Mouse (Mus musculus) erythroblast, adult 5-6 weeks (primary cell): ENCODE data around the gene Rfesd. TPM values are rescaled to one million over a fixed set of nuclear protein-coding genes. Genes with fewer than 3 reads are reported as not detected.

ENCODE experiments used
- ATAC-seq: replicated peaks from 2 replicates; pipeline ENCODE4 v1.8.0; 2016; ENCODE audit warnings: moderate number of reproducible peaks, mild to moderate bottlenecking, moderate TSS enrichment, inconsistent platforms; ENCODE audit not compliant: poor library complexity, low FRiP score, severe bottlenecking
- total RNA-seq, 2 experiments: library from RNA; stranded (forward) in 1 of 2; stranded (reverse) in 1 of 2; fragments of 150-400 nt in 1 of 2; fragments of 200-764, 138-1000 nt in 1 of 2; gene quantifications; 2 replicates each; pipeline versions ENCODE4 v1.2.3 to v1.2.4; 2015 to 2017; ENCODE audit warnings: low replicate concordance in 2 of 2

Gene Rfesd
- total RNA-seq (2015; ENCODE audit: low replicate concordance) (10.9 and 38.2 TPM in 2 replicates), total RNA-seq (2017; ENCODE audit: low replicate concordance) (17.5 and 29.4 TPM in 2 replicates)

DNA sequence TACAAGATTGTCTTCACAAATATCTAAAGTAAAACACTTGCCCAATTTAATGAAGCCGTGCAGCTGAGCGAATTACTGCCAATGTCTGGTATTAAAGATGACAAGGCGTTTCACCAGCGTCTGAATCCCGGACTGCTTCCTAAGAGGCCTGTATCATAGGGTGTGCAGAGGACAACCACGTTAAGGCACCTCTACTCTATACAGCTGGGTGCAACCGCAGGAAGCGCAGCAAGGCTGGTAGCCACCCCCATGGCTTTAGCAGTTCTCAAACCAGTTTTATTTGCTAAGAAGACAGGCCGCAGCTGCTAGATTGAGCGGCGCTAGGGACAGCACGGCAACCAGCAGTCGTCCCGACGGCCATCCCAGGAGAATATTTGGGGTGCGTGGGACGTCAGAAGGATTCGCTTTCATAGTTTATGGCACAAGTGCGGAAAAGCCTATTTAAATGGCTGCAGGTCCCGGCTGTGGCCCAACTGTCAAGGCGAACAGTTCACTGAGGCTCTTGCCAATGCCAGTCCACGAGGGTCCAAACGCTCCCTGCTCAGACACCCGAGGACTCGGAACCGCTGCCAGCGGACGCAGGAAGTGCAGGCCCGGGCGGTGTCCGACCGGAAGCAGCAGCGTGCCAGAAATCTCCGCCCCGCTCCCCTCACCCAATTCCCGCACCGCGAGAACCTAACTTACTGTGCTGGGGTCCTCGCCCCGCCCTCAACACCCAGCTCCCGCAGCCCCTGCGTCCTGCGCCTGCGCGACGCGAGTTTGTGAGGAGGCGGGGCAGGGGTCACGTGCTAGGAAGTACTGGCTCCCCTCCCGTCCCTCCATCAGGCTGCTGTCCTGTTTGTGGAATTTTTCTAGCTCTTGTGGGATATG is at the start of gene Rfesd:
Rfesd (minus strand) TSS at position 746 of the 870 bp plus-strand sequence.
- peak; percentile 93 for ATAC-seq

DNA sequence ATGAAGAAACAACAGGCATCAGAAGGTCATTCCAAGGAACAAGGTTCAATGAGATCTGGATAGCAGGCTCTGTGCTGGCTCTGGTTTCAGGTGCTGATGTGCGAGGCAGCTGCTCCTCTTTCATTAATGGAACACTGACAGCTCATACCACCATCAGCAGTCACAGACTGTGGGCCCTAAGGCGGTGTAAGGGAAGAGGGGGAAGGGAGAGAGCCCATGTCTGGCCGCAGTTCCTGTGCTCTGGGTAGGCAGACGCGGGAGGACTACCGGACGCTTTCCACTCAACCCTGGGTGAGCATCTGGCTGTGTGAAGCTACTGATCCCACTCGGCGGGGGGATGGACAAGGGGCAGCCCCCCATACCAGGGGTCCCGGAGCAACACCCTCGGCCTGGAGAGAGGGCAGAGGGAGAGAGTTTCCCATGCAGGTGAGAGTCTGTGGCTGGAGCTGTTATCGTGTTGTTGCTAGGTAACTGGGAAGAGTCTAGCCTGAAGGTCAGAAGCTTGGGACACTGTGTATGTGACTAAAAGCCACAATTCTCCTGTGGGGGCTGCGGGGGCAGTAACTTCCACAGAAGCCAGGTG is 45.9 kb upstream of the Rfesd start:
- ATAC-seq = no peak

DNA sequence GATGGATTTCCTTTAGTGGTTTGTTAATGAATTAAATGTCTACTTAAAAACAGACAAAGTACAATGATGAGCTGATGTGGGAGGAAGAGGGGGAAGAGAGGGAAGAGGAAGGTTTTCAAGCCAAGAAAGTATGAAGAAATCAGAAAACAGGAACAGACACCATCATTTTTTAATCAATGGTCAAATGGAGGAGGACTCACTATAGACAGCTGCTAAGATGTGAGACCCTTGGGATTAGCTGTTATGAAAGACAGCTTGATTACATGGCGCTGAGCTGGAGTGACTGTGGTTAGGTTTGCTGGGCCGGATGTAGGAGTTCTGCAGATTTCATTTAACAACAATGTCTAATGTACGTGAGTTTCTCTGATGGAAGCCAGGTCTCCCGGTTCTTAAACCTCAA is 45.0 kb upstream of the Rfesd start:
- ATAC-seq = no peak

DNA sequence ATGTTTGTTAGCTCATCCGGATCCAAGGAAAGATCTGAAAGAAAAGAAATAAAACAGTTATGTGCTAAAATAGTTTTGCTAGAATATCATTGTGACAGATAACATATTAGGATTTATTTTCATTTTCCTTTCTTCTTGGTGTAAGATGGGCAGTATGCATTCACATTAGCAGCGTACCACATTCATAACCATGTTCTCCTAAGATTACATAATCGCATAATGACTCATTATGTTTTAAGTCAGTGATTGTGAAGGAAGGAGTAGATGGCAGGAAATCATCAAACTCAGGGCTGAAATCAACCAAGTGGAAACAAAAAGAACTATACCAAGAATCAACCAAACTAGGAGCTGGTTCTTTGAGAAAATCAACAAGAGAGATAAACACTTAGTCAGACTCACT is 44.0 kb upstream of the Rfesd start:
- ATAC-seq = no peak

DNA sequence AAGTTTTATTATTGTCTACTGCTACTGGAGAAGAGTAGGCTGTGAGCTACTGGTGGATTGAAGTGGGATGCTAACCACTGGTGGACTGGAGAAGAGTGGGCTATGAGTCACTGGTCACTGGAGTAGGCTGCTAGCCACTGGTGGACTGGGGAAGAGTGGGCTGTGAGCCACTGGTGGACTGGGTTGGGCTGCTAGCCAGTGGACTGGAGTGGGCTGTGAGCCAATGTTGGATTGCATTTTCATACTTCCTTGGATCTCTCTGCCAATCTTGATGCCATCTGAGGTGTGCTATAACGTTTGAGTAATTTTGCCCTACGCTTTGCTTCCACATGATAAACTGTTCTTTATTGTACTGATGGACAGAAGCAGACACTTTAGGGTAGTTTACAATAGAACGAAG is 43.6 kb upstream of the Rfesd start:
- ATAC-seq = no peak

DNA sequence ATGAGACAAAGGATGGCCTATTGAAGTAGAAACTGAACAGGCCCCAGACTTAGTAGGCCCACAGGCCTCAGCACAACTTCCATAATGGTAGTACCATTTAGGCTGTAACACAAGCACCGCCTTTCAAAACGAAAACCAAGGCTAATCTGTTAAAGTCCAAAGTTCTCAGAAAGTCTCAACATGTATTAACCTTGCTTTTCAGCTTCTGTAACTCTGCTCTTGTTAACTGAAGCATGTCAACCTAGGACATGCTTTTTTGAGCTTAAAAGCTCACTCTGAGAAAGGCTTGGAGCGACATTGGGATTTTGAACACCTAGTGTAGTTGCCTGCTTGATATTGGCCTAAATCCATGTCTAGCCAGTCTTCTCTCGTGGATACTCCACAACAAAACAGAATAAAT is 41.1 kb upstream of the Rfesd start:
- ATAC-seq = no peak

DNA sequence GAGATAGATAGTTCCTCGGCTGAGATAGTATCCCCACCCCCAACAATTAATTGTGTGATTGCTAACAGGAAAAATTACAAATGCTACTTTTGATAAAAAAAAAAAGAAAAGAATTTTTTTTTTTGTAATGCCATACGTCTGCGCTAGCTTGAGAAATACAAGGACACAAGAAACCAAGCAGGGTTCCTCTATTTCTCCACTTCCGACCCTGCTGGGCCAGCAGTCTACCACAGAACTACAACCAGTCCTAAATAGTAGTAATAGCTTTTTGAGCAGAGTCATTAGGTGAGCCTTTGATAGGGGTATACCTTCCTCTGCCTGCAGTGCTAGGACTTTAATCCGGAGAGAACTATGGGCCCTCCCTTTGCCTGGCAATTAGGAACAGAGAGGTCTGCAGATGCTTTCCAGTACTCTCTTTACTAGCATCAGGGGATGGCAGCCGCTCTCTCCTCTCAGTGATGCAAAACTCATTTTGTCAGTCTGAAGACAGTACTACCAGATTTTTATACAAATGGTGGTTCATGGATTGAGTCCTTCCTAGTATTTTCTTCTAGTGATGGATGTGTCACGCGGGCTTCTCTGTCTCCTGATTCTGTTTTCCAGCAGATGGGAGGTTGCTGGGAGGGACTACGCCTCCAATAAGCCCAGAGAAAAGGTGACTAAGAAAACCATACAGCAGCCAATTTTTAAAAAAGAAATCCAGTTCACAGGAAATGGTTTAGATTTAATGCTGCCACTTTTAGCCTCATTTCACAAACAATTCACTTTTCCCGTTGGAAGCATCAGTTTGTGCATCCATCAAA is 38.9 kb upstream of the Rfesd start:
- no peak for ATAC-seq

DNA sequence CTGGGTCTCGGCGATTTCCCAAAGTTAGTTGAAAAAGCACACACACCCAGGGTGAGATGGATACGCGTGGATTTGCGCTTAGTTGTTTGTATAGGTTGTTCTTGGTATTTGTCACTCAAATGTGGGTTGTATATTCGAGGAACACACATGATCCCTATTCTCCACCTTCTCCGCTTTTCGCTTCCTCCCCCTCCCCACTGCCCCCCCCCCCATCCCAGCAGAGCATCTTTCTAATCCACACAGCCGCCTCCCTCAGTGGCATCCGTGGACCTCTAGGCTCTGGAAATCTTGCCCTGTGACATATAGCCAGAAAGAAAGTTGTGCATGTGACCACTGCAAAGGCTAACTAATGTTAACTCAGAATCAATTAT is 38.4 kb upstream of the Rfesd start, which contains the start of gene Gpr150:
Gpr150 (minus strand) TSS at position 101 of the 371 bp plus-strand sequence.
- ATAC-seq = no peak

DNA sequence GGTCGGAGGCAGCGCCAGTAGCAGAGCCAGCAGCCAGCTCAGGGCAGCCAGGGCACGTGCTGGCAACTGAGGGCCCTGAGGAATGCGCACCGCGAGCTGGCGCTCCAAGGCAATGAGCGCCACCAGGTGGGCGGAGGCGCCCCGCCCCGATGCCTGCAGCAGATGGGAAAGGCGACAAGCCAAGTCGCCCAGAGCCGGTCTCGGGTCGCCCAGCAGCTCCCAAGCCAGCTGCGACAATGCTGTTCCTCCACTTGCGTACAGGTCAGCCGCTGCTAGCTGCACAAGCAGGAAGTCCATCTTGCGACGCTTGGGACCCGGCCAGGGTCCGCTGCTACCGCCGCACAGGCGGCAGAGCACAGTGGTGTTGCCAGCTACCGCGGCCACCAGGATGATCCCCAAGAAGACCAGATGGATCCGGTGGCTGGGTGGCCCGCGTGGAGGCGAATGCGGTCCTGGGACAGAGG is 37.8 kb upstream of the Rfesd start:
- ATAC-seq = peak; percentile 84

DNA sequence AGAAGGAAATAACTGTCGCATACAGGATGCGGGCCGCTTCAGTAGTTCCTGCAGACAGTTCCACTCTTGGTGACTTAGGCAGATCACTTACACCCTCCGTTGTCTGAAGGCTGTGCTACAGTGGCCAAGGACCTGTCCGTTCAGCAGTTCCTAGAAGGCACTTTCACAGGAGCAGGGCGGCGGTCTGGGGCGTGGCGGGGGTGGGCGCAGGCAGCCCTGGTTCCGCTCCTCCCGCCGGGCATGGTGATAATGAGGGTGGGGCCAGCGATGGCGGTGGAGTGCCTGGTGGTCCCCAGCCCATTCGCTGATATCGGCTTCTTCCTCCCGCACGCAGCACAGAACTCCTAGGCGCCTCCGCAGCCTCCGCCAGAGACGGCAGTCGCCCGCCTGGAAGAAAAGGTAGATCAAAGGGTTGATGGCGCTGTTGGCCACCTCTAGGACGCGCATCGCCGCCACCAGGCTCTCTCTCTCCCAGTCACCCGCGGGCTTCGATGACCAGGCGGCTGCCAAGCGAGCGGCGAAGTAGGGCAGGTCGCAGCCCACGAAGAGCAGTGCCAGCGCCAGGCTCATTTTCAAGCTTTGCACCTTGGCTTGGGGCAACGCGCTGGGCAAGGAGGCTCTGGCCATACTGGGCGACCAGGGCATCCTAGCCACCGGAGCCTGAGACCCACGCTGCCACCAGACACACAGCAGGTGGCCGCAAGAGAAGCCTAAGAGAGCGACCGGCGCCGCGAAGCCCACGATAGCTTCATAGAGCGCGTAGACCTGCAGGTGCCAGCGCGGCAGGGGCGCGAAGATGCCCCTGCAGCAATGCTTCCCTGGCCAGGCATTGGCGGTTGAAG is 37.1 kb upstream of the Rfesd start:
- peak; percentile 72 for ATAC-seq

DNA sequence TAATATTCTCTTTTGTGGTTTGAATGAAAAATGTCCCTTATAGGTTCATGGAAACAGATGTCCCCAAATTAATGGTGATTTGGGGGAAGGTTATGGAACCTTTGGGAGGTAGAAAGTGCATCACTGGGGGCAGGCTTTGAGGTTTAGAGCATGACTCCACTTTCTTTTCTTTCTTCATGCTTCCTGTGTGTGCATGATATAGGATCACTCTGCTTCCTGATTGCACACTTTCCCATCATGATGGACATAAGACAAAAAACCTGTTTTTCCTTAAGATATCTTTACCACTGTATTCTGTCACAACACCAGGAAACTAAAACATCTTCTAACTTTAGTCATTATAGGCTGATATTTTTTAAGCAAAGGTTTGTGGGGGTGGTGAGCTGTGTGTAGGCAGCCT is 26.5 kb upstream of the Rfesd start:
- ATAC-seq = no peak

DNA sequence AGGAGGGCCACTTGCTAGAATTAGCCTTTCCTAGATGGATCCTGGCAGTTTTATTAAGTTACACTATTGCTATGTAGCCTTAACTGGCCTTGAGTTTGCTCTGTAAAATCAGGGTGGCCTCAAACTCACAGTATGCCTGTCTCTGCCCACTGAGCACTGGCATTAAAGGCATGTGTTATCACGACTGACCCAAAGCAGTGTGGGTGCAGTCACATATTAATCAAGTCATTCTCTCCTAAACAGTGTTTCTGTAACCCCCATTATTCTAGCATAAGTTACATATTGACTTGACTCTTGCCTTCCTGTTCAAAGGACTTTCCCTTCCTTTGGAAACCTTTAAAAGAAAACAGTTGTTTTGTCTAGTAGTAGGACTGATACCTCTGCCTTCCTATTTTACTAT is 23.9 kb upstream of the Rfesd start:
- no peak for ATAC-seq

DNA sequence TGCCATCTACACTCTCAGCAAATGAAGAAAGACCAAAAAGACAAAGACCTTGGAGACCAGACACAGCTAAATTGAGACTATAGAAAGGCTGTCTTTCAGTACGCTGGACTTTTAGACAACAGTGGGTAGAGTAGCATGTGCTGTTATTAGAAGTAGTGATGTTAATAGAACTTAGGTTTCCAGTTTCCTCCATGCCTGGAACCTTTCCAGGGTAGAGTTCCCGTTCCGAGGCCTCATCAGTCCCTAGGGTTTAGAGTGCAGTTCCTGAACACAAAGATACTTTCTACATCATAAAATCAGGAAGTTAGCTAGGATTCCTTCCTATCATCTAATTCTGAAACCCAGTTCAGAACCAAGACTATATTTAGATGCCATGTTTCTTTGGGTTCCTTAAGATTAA is 6.1 kb upstream of the Rfesd start:
- no peak for ATAC-seq

DNA sequence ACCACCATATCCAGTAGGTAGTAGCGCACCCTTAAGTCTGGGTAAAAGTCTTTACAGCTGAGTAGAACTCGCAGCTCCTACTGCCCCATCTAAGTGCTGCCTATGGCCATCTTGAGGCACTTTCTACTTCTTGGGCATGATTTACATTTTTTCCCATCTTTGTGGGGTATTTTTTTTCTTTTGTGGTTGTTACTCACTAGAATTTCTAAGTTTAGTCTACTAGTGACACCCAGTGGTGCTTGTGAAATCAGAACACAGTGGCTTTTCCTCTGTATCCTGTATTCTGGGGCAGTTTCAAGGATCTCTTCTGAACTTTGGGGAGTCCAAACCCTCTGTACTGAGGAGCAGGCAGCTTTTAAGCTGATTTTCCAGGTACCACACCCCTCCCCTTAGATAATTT is 3.3 kb upstream of the Rfesd start:
- ATAC-seq = no peak

DNA sequence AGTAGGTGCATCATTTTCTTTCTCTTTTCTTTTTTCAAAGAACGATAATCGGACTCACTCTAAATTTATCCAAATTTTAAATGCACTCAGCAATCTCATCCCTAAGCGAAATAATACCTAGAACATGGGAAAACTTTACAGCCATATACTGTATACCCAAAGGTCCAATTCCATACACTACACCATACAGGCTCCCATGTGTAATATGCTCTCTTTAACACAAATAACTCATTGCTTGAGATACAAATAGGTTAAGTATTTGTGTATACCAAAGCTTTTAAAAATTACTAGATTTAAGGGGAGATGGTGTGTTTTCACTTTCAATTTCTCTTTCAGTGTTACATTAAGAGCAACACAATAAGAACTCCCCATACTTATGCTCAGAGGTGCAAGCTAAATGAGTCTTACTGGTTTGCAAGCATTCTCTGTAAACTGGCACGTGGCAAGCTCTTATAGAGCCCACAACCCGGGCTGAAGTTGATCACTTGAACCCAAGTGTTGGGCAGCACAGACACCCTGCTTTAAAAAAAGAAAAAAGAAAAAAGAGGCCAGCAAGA is 403 bp upstream of the Rfesd start:
- 0 out of 2 replicates have a peak, but pooled peaks have one; percentile 14 for ATAC-seq

DNA sequence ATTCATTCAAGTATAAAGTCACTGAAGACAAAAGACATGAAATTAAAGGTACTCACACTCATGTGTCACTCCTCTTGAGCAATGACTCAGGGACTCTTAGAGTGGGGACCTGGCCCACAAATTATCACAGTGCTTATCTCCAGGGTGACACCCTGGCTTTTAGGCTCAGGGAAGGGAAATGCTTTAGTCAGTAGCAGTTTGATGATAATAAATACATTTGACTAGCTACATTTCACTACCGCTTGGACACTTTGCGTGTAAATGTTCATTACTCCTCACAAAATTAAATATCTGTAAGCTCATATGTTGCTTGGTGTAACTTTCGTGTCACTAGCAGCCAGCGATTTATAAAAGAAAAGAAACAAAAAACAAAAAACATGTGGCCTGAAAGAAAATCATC is 1.1 kb downstream of the Rfesd start:
- peak; percentile 73 for ATAC-seq

DNA sequence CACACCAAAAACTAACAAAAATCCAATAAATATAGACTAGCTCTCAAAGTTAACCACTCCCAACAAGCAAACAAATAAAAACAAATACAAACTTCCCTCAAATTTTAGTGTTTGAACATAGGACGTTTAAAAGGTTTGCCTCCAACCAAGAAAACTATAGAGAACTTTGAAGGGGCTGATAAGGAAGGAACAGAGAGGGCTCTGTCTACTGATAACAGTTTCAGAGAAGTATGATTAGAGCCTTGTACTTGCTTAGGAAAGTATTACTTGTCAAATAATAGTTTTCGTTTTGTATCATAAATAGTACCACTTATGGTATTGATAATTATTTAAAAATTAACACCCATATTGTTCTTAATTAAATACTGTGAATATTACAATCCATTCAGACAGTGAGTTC is 4.0 kb downstream of the Rfesd start:
- ATAC-seq = no peak

DNA sequence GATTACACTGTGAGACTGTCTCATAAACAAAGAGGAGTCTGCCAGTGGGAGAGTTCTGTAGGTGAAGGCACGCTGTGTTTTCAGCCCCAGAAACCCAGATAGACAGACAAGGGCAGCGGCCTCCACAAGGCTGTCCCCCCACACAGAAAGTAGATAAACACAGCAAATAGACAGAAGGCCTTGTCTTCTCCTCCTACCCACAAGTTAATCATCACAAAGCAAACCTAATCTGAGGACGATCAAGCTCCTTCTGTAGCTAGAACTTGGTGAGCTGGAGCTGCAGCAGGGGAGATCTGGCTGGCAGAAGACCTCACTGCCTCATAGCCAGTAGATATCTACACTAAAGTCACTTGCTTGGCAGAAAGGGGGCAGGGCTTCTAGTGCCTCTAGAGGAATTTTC is 15.2 kb downstream of the Rfesd start:
- ATAC-seq = 0 out of 2 replicates have a peak, but pooled peaks have one; percentile 49
